Mouse (Mus musculus): ENCODE results near the gene Rimkla. TPM values are rescaled to one million over a fixed set of nuclear protein-coding genes. Genes with fewer than 3 reads are reported as not detected.

Gene Rimkla
- polyA plus RNA-seq, 1 experiment from 2014 or later = 29.0 TPM

DNA sequence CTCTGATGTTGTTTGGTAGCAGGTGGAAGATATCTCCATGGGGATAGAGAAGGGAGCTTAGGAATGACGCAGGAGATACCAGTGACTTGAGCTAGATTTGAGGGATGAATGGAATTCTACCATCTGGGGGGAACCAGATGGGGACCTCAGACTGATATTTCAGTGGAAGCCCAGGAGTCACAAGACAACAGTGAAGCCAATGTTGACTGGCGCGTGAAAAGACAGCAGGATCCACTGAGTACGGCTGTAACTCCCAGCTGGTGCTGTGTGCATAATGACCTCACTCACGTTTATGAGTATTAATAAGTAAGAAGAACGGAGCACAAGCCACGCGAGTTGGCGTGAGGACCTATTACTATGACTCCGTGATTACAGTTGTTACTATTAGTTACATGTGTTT is 2.8 kb downstream of the Rimkla start:
- no peak for ATAC-seq
- 71% methylated on average over 10 of the region's 10 CpGs for WGBS
- Histone ChIP-seq H3K36me3 (ENCODE audit: control insufficient read depth, insufficient read depth, low read length) (no peaks in the 10 kb centered on the region), H3K9ac (ENCODE audit: low read depth, low read length) (no peak overlapping the region), H3K9me3 (replicated peaks; ENCODE audit: control insufficient read depth, low read length, poor library complexity, severe bottlenecking) (no peaks in the 10 kb centered on the region; the same call in 1 of the 2 replicates), H3K4me2 (ENCODE audit: low read length) (no peak overlapping the region), H3K4me1 (ENCODE audit: control insufficient read depth, insufficient read depth, low read length) (peaks cover 12% of the 10 kb centered on the region), H3K27me3 (ENCODE audit: control insufficient read depth, insufficient read depth, low read depth, low read length) (no peaks in the 10 kb centered on the region; the same call in 1 of the 2 replicates), H3K4me3 (ENCODE audit: low read depth, low read length) (no peak overlapping the region), H3K27ac (ENCODE audit: low read length) (no peak overlapping the region)

DNA sequence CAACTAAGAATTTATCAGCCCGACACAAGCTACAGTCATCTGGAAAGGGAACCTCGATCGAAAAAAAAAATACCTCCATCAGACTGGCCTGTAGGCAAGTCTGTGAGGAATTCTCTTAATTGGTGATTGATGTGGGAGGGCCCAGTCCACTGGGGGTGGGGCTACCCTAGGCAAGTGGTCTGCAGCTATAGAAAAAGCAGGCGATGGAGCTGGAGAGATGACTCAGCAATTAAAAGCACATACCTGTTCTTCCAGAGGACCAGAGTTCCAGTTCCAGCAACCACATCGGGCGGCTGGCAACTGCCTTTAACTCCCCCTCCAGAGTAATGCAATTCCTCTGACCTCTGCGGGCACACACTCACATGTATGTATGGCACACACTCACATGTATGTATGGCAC is 7.5 kb downstream of the Rimkla start:
- H3K27ac ChIP-seq (ENCODE audit: low read length) = no peak overlapping the region
- no peak overlapping the region for H3K4me3 ChIP-seq (ENCODE audit: low read depth, low read length)
- 79% methylated on average over 7 of the region's 7 CpGs for WGBS
- H3K4me1 ChIP-seq (ENCODE audit: control insufficient read depth, insufficient read depth, low read length) = no peaks in the 10 kb centered on the region
- no peak overlapping the region for H3K4me2 ChIP-seq (ENCODE audit: low read length)
- H3K27me3 ChIP-seq (ENCODE audit: control insufficient read depth, insufficient read depth, low read depth, low read length) = no peaks in the 10 kb centered on the region
- no peak overlapping the region for H3K9ac ChIP-seq (ENCODE audit: low read depth, low read length)
- no peak for ATAC-seq
- no peaks in the 10 kb centered on the region for H3K36me3 ChIP-seq (ENCODE audit: control insufficient read depth, insufficient read depth, low read length)
- H3K9me3 ChIP-seq (replicated peaks; ENCODE audit: control insufficient read depth, low read length, poor library complexity, severe bottlenecking) = no peaks in the 10 kb centered on the region

DNA sequence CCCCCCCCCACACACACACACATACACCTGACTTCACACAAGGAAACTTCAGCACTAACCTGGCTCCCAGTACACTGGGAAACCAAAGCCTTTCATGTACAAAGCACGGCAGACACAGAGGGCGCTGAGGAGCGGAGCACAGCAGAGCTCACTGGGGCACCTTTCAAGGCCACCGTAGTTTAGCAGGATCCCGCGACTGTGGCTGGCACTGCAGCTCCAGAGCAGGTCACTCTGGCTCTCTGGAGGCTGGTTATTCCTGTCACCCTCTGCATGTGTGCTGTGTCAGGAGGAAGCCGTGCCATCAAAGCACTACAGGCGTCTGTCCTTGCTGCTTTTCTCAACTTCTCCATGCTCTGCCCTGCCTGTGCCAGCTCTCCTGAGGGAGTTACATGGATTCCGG is 9.4 kb downstream of the Rimkla start:
- Histone ChIP-seq H3K4me2 (ENCODE audit: low read length) (no peak overlapping the region), H3K27ac (ENCODE audit: low read length) (no peak overlapping the region), H3K36me3 (ENCODE audit: control insufficient read depth, insufficient read depth, low read length) (no peaks in the 10 kb centered on the region), H3K9ac (ENCODE audit: low read depth, low read length) (no peak overlapping the region), H3K4me1 (ENCODE audit: control insufficient read depth, insufficient read depth, low read length) (no peaks in the 10 kb centered on the region), H3K27me3 (ENCODE audit: control insufficient read depth, insufficient read depth, low read depth, low read length) (no peaks in the 10 kb centered on the region), H3K4me3 (ENCODE audit: low read depth, low read length) (no peak overlapping the region), H3K9me3 (replicated peaks; ENCODE audit: control insufficient read depth, low read length, poor library complexity, severe bottlenecking) (no peaks in the 10 kb centered on the region)
- no peak for ATAC-seq
- whole genome bisulfite sequencing = 47% methylated on average over 9 of the region's 9 CpGs

DNA sequence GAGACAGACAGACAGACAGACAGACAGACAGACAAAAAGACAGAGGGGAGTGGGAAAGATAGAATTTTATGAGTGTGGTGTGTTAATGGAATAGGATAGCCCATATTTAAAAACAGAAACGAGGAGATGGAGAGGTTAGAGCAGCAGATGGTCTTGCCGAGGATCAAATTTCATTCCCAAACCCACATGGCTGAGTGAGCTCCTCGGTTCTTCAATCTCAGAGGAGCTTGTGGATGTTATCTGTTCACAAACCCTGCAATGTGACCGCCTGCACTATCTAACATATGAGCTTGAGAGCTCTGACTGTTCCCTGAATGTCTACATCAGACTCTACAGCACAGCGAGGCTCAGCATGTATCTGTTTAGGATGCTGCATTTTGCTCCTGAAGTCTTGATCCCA is 19.3 kb downstream of the Rimkla start:
- peaks cover under 1% of the 10 kb centered on the region for H3K36me3 ChIP-seq (ENCODE audit: control insufficient read depth, insufficient read depth, low read length)
- no peak overlapping the region for H3K4me3 ChIP-seq (ENCODE audit: low read depth, low read length)
- H3K9me3 ChIP-seq (replicated peaks; ENCODE audit: control insufficient read depth, low read length, poor library complexity, severe bottlenecking) = no peaks in the 10 kb centered on the region
- no peak overlapping the region for H3K4me2 ChIP-seq (ENCODE audit: low read length)
- ATAC-seq = no peak
- no peaks in the 10 kb centered on the region for H3K4me1 ChIP-seq (ENCODE audit: control insufficient read depth, insufficient read depth, low read length)
- no peaks in the 10 kb centered on the region; the same call in 1 of the 2 replicates for H3K27me3 ChIP-seq (ENCODE audit: control insufficient read depth, insufficient read depth, low read depth, low read length)
- H3K9ac ChIP-seq (ENCODE audit: low read depth, low read length) = no peak overlapping the region
- WGBS = 59% methylated on average over 5 of the region's 5 CpGs
- H3K27ac ChIP-seq (ENCODE audit: low read length) = no peak overlapping the region

DNA sequence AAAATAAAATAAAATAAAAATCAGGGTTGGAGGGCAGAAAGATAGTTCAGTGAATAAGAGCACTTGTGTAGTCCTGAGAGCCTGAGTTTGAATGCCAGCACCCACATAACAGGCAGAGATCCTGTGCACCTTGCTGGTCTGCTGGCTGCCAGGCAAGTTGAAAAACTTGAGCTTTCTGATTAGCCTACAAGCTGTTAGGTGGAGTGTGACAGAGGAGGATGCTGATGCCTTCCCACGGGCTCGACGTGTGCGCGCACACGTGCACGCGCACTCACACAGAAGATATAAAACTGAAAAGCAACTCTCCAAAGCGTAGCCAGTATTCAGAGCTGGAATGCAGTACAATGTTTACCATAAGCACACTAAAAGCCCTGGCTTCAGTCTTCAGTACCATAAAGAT is 19.9 kb downstream of the Rimkla start:
- 86% methylated on average over 9 of the region's 9 CpGs for WGBS
- H3K4me2 ChIP-seq (ENCODE audit: low read length) = no peak overlapping the region
- H3K4me3 ChIP-seq (ENCODE audit: low read depth, low read length) = no peak overlapping the region
- no peaks in the 10 kb centered on the region for H3K4me1 ChIP-seq (ENCODE audit: control insufficient read depth, insufficient read depth, low read length)
- no peaks in the 10 kb centered on the region; the same call in 1 of the 2 replicates for H3K27me3 ChIP-seq (ENCODE audit: control insufficient read depth, insufficient read depth, low read depth, low read length)
- no peak overlapping the region for H3K9ac ChIP-seq (ENCODE audit: low read depth, low read length)
- no peak for ATAC-seq
- no peaks in the 10 kb centered on the region for H3K9me3 ChIP-seq (replicated peaks; ENCODE audit: control insufficient read depth, low read length, poor library complexity, severe bottlenecking)
- H3K27ac ChIP-seq (ENCODE audit: low read length) = no peak overlapping the region
- H3K36me3 ChIP-seq (ENCODE audit: control insufficient read depth, insufficient read depth, low read length) = peaks cover 3% of the 10 kb centered on the region

DNA sequence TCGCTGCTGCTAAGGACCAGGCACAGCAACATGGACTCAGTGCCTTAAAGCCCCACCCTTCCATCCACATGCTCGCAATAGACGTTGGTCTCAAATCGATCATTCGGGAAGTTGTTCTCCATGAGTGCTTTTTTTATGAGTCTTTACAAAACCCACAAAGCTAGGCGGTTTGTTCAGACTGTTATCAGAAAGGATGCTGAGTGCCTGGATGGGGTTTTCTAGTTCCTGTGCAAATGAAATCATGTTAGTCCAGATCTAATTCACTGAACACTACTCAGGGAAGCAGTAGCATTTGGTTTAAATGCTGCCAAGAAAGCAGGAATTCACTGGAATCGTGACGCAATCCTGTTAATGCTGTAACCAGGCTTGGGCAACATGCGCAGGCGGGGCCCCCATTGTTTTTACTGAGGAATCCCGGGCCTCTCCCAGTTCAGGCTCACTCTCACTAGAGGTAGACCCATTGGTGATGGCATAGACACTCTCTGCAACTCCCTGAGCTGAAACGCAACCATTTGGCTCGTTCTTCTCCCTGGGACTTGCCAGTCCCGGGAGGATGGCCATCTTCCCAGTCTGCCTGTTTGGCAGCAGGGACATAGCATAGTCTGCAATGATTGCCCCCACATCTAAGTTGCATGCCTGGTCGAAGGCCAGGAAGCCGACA is 24.6 kb downstream of the Rimkla start:
- Histone ChIP-seq H3K9me3 (replicated peaks; ENCODE audit: control insufficient read depth, low read length, poor library complexity, severe bottlenecking) (no peaks in the 10 kb centered on the region), H3K27ac (ENCODE audit: low read length) (no peak overlapping the region), H3K27me3 (ENCODE audit: control insufficient read depth, insufficient read depth, low read depth, low read length) (no peaks in the 10 kb centered on the region), H3K9ac (ENCODE audit: low read depth, low read length) (no peak overlapping the region), H3K4me2 (ENCODE audit: low read length) (no peak overlapping the region), H3K36me3 (ENCODE audit: control insufficient read depth, insufficient read depth, low read length) (peaks cover 4% of the 10 kb centered on the region), H3K4me3 (ENCODE audit: low read depth, low read length) (no peak overlapping the region), H3K4me1 (ENCODE audit: control insufficient read depth, insufficient read depth, low read length) (peaks cover 9% of the 10 kb centered on the region)
- ATAC-seq = no peak
- 88% methylated on average over 16 of the region's 16 CpGs for WGBS

DNA sequence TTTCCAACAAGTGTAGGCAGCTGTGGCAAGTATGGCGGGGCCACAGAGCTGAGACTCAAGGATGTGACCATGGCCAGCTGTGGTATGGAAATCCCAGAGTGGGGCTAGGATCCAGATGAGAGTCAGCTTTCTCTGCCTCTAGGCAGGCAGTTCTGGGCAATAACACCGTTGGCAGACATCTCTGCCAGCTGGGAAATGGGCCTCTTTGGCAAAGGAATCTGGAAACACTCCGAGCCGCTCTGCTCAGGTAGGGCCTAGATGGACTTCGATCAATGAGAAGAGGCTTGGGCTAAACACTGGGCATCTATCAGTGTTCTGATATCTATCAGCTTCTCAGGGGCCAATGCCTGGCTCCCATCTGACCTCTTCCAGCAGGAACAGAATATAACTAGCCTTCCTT is 26.6 kb downstream of the Rimkla start:
- WGBS = 87% methylated on average over 5 of the region's 5 CpGs
- no peaks in the 10 kb centered on the region for H3K9me3 ChIP-seq (replicated peaks; ENCODE audit: control insufficient read depth, low read length, poor library complexity, severe bottlenecking)
- H3K36me3 ChIP-seq (ENCODE audit: control insufficient read depth, insufficient read depth, low read length) = peaks cover 4% of the 10 kb centered on the region
- no peak overlapping the region for H3K4me3 ChIP-seq (ENCODE audit: low read depth, low read length)
- peaks cover 20% of the 10 kb centered on the region for H3K4me1 ChIP-seq (ENCODE audit: control insufficient read depth, insufficient read depth, low read length)
- H3K9ac ChIP-seq (ENCODE audit: low read depth, low read length) = no peak overlapping the region
- ATAC-seq = no peak
- H3K27ac ChIP-seq (ENCODE audit: low read length) = no peak overlapping the region
- no peak overlapping the region for H3K4me2 ChIP-seq (ENCODE audit: low read length)
- no peaks in the 10 kb centered on the region for H3K27me3 ChIP-seq (ENCODE audit: control insufficient read depth, insufficient read depth, low read depth, low read length)

DNA sequence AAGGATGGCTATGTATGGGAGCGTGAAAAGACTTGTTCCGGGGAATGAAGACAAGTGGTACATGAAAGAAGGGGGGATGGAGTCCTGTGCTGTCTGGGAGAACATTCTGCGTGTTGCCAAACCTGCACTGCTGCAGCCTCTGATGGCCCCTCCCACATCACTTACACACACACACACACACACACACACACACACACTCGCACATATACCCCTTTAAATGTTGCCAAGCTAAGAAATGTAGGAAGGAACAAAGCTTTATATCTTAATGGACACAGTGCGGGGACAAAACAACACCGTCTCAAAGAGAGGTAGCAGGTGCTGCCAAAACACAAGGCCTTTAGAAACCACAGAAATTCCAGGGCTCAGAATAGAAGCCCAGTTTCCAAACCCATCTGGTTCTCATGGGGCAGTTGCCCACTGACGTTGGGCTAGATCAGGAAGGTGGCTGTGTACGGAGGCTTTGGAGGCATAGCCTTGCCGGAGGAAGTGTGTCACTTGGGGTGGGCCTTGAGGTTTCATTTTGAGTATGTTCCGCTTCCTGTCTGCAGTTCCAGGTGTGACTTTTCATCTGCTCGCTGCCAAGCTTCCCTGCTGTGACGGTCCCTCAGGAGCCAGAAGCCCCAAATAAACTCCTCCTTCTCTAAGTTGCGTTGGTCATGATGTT is 28.5 kb downstream of the Rimkla start:
- H3K9ac ChIP-seq (ENCODE audit: low read depth, low read length) = no peak overlapping the region
- no peaks in the 10 kb centered on the region for H3K9me3 ChIP-seq (replicated peaks; ENCODE audit: control insufficient read depth, low read length, poor library complexity, severe bottlenecking)
- no peaks in the 10 kb centered on the region for H3K27me3 ChIP-seq (ENCODE audit: control insufficient read depth, insufficient read depth, low read depth, low read length)
- WGBS = 79% methylated on average over 13 of the region's 13 CpGs
- H3K4me2 ChIP-seq (ENCODE audit: low read length) = no peak overlapping the region
- H3K27ac ChIP-seq (ENCODE audit: low read length) = peak overlapping the region; percentile 76
- ATAC-seq = 0 out of 2 replicates have a peak, but pooled peaks have one; percentile 8
- H3K36me3 ChIP-seq (ENCODE audit: control insufficient read depth, insufficient read depth, low read length) = peaks cover 4% of the 10 kb centered on the region
- H3K4me3 ChIP-seq (ENCODE audit: low read depth, low read length) = no peak overlapping the region
- peaks cover 26% of the 10 kb centered on the region for H3K4me1 ChIP-seq (ENCODE audit: control insufficient read depth, insufficient read depth, low read length)
